Mouse (Mus musculus) stomach, embryonic 15.5 days (tissue): ENCODE results near the gene Fkbp11. TPM values are rescaled to one million over a fixed set of nuclear protein-coding genes. Genes with fewer than 3 reads are reported as not detected.

ENCODE experiments used
- polyA plus RNA-seq: library from polyadenylated mRNA; unstranded; fragments of >200 nt; fragmentation: Nextera tagmentation; extraction: Ambion mirVana; gene quantifications from 2 replicates; pipeline ENCODE4 v1.2.1, GENCODE M21; 2015

The Fkbp11 gene
- polyA plus RNA-seq, 1 experiment from 2014 or later, result 112 TPM

Other genes with a start within 250 kb of the Fkbp11 start
- 0.23 TPM in 1 of 2 replicates, not detected in the other for gene Lalba, start 245.5 kb downstream of the Fkbp11 start, polyA plus RNA-seq
- not detected in 2 replicates for gene Olfr279, start 235.8 kb downstream of the Fkbp11 start, polyA plus RNA-seq
- gene Kansl2, start 193.9 kb downstream of the Fkbp11 start, polyA plus RNA-seq, result 79.4 and 86.7 TPM in 2 replicates
- 46.7 and 48.6 TPM in 2 replicates for gene Ccnt1, start 157.3 kb downstream of the Fkbp11 start, polyA plus RNA-seq
- 0.43 TPM in 1 of 2 replicates, not detected in the other for gene 4930415O20Rik, start 157.2 kb downstream of the Fkbp11 start, polyA plus RNA-seq
- 21.9 and 22.5 TPM in 2 replicates for gene Adcy6, start 118.1 kb downstream of the Fkbp11 start, polyA plus RNA-seq
- 29.0 and 32.2 TPM in 2 replicates for gene Cacnb3, start 97.4 kb downstream of the Fkbp11 start, polyA plus RNA-seq
- gene Ddx23, start 65.3 kb downstream of the Fkbp11 start, polyA plus RNA-seq, result 22.9 and 26.8 TPM in 2 replicates
- gene Rnd1, start 50.7 kb downstream of the Fkbp11 start, polyA plus RNA-seq, result 1.3 and 1.4 TPM in 2 replicates
- 0.84 and 1.1 TPM in 2 replicates for gene Ccdc65, start 20.0 kb downstream of the Fkbp11 start, polyA plus RNA-seq
- gene Arf3, start 35.0 kb upstream of the Fkbp11 start, polyA plus RNA-seq, result 41.6 and 45.2 TPM in 2 replicates
- 0.08 TPM in 1 of 2 replicates, not detected in the other for gene Wnt10b, start 50.0 kb upstream of the Fkbp11 start, polyA plus RNA-seq
- not detected in 2 replicates for gene Wnt1, start 61.7 kb upstream of the Fkbp11 start, polyA plus RNA-seq
- not detected in 2 replicates for gene Ddn, start 81.3 kb upstream of the Fkbp11 start, polyA plus RNA-seq
- 82.4 and 85.6 TPM in 2 replicates for gene Prkag1, start 103.3 kb upstream of the Fkbp11 start, polyA plus RNA-seq
- 10.6 and 11.6 TPM in 2 replicates for gene Kmt2d, start 143.0 kb upstream of the Fkbp11 start, polyA plus RNA-seq
- 8.6 and 8.8 TPM in 2 replicates for gene Rhebl1, start 166.3 kb upstream of the Fkbp11 start, polyA plus RNA-seq
- gene Dhh, start 170.3 kb upstream of the Fkbp11 start, polyA plus RNA-seq, result 0.71 and 1.0 TPM in 2 replicates
- 14.5 TPM in 2 replicates for gene Lmbr1l, start 190.0 kb upstream of the Fkbp11 start, polyA plus RNA-seq
- gene Tuba1b, start 206.4 kb upstream of the Fkbp11 start, polyA plus RNA-seq, result 1,197 and 1,299 TPM in 2 replicates
- gene Gm49450, start 225.4 kb upstream of the Fkbp11 start, polyA plus RNA-seq, result not detected in 2 replicates
- 915 and 964 TPM in 2 replicates for gene Tuba1a, start 225.5 kb upstream of the Fkbp11 start, polyA plus RNA-seq